Mouse (Mus musculus) WW6 (cell line): ENCODE measurements around the gene Slc16a13.

ENCODE experiments used
- DNase-seq: peaks from one replicate; pipeline ENCODE4 v3.0.0-alpha.2; 2013; ENCODE audit warnings: low read depth, low spot score

Gene Slc16a13

GRCm38 (mm10) chr11:70232546-70232945, 11.7 kb upstream of the Slc16a13 start:
- DNase-seq = no peak

GRCm38 (mm10) chr11:70230239-70230727, 9.4 kb upstream of the Slc16a13 start:
- DNase-seq = peak; percentile 80

GRCm38 (mm10) chr11:70229260-70230010, 8.6 kb upstream of the Slc16a13 start, which contains the start of gene Bcl6b:
Bcl6b (minus strand) TSS chr11:70229798.
- no peak for DNase-seq

- peak; percentile 87 for DNase-seq
Observed at GRCm38 (mm10) chr11:70228828-70229227, 8.0 kb upstream of the Slc16a13 start.

GRCm38 (mm10) chr11:70227661-70228245, 6.9 kb upstream of the Slc16a13 start:
- no peak for DNase-seq

GRCm38 (mm10) chr11:70227126-70227525, 6.3 kb upstream of the Slc16a13 start:
- DNase-seq = no peak

- no peak for DNase-seq
Observed at GRCm38 (mm10) chr11:70226602-70226890, 5.7 kb upstream of the Slc16a13 start.

- DNase-seq = no peak
Observed at GRCm38 (mm10) chr11:70225798-70226601, 5.1 kb upstream of the Slc16a13 start.

GRCm38 (mm10) chr11:70223724-70224123, 2.9 kb upstream of the Slc16a13 start:
- DNase-seq = no peak

GRCm38 (mm10) chr11:70221603-70222500, 988 bp upstream of the Slc16a13 start:
- DNase-seq = no peak

GRCm38 (mm10) chr11:70220323-70220722, 541 bp downstream of the Slc16a13 start:
- no peak for DNase-seq

GRCm38 (mm10) chr11:70219873-70220272, 991 bp downstream of the Slc16a13 start:
- no peak for DNase-seq

- DNase-seq = no peak
Observed at GRCm38 (mm10) chr11:70218741-70219470, 2.0 kb downstream of the Slc16a13 start.

- no peak for DNase-seq
Observed at GRCm38 (mm10) chr11:70218039-70218438, 2.8 kb downstream of the Slc16a13 start.

- no peak for DNase-seq
Observed at GRCm38 (mm10) chr11:70216103-70216502, 4.8 kb downstream of the Slc16a13 start.

GRCm38 (mm10) chr11:70215301-70215700, 5.6 kb downstream of the Slc16a13 start:
- no peak for DNase-seq

- no peak for DNase-seq
Observed at GRCm38 (mm10) chr11:70214856-70215209, 6.0 kb downstream of the Slc16a13 start.

- DNase-seq = no peak
Observed at GRCm38 (mm10) chr11:70214191-70214855, 6.5 kb downstream of the Slc16a13 start.

GRCm38 (mm10) chr11:70213736-70214135, 7.1 kb downstream of the Slc16a13 start:
- no peak for DNase-seq

- DNase-seq = no peak
Observed at GRCm38 (mm10) chr11:70212896-70213295, 8.0 kb downstream of the Slc16a13 start.
